Mouse (Mus musculus): ENCODE measurements around the gene Fyttd1. TPM values are rescaled to one million over a fixed set of nuclear protein-coding genes. Genes with fewer than 3 reads are reported as not detected.

The Fyttd1 gene
- 11.6 and 13.7 TPM in 2 replicates for polyA plus RNA-seq (2012; rRNA removed; ENCODE audit: low replicate concordance)

DNA sequence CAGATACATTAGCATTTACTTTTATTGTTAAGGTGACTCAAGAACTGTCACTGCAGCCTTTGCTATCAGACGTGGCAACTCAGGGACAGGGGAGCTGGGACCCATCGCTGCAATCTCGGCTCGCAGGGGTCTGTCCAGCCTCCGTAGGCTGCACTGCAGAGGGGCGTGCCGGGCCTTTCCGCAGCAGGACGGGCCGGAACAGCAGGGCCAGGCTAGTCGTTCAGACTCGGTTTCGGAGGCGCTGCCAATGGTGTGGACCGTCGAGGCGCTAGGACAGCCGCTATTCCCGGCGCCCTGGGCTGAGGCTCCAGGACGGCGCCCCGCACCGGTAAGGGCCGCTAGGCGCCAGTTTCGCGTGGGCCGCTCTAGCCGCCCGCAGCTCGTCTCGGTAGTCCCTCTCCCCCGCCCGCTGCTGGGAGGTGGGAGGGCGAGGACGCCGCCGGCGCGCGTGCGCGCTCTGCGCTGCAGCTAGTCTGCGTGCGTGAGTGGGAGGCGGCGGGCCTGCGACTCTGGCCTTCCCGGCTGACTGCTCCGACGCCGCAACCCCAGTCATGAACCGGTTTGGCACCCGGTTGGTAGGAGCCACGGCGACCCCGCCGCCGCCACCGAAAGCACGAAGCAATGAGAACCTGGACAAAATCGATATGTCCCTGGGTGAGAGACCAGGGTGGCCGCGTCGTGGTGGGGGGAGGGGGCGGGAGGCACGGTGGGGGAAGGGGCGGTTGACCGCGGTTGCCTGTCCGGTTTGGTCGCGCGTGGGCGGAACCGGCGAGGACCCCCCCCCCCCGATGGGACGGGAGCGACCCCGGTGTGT is at the start of gene Fyttd1, which contains the start of gene Rubcn:
Gene Fyttd1 (plus strand): TSS at position 158 of the 814 bp plus-strand sequence.
Gene Rubcn (minus strand): TSS at position 424 of the 814 bp plus-strand sequence.

DNA sequence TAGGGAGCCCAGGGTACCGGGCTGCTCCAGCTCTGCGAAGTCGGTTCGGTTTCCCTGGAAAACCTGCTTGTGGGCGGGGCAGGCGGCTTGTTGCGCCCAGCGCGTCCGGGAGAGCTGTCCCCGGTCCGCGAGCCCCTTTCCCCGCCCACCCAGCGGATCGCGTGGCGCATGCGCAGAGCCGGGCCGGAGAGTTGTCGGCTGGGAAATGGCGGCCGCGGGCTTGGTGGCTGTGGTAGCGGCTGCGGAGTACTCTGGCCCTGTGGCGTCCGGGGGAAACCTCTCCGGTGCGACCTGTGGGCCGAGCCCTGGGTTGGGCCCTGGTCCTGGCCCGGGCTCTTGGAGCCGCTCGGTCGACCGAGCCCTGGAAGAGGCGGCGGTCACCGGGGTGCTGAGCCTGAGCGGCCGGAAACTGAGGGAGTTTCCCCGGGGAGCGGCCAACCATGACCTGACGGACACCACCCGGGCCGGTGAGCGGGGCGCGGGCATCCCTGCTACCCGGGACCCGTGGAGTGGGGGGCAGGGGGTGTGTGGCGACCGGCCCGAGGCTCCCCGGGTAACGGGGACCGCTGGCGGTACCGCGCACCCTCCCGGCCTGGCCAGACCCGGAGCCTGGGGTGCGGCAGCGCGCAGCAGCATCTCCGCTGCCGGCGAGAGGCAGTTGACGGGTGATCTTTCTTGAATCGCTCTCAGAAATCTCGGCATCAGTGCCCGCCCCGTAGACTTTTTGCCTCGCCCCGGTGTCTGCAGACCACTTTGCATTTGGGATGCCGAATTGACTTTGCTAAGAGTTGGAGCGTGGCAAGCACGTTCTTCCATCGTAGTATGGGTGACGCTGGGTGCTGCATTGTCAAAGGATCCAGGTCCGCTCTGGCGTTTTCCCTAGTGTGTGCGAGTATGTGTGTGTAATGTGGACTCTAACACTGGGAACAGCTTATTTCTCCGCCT is 36.9 kb downstream of the Fyttd1 start, which contains the start of gene Lrch3:
Gene Lrch3 (plus strand): TSS at position 164 of the 945 bp plus-strand sequence.

Other genes starting within 250 kb of the Fyttd1 start
- 95.7 and 99.0 TPM in 2 replicates for gene Tnk2, start 233.6 kb upstream of the Fyttd1 start, polyA plus RNA-seq (2012; rRNA removed; ENCODE audit: low replicate concordance)
- gene Muc4, start 141.6 kb upstream of the Fyttd1 start, polyA plus RNA-seq (2012; rRNA removed; ENCODE audit: low replicate concordance), result 0.16 and 17.8 TPM in 2 replicates
- 6.0 TPM in 1 of 2 replicates, not detected in the other for gene Muc20, start 80.1 kb upstream of the Fyttd1 start, polyA plus RNA-seq (2012; rRNA removed; ENCODE audit: low replicate concordance)
- gene Smbd1, start 67.0 kb upstream of the Fyttd1 start, polyA plus RNA-seq (2012; rRNA removed; ENCODE audit: low replicate concordance), result not detected in 2 replicates
- 37.5 and 43.6 TPM in 2 replicates for gene Rubcn, start 266 bp downstream of the Fyttd1 start, polyA plus RNA-seq (2012; rRNA removed; ENCODE audit: low replicate concordance)
- 35.1 and 39.6 TPM in 2 replicates for gene Lrch3, start 36.6 kb downstream of the Fyttd1 start, polyA plus RNA-seq (2012; rRNA removed; ENCODE audit: low replicate concordance)
- 0.21 and 0.24 TPM in 2 replicates for gene Iqcg, start 178.7 kb downstream of the Fyttd1 start, polyA plus RNA-seq (2012; rRNA removed; ENCODE audit: low replicate concordance)
- gene Rpl35a, start 179.0 kb downstream of the Fyttd1 start, polyA plus RNA-seq (2012; rRNA removed; ENCODE audit: low replicate concordance), result 259 and 500 TPM in 2 replicates
- gene Lmln, start 185.0 kb downstream of the Fyttd1 start, polyA plus RNA-seq (2012; rRNA removed; ENCODE audit: low replicate concordance), result 1.9 and 3.3 TPM in 2 replicates